Mouse (Mus musculus) layer of hippocampus, adult 9-10 months (tissue): ENCODE data around the gene Hras.

Source experiments
- DNase-seq: peaks from one replicate; pipeline ENCODE4 v3.0.0; 2022; ENCODE audit warnings: low spot score

Hras gene

DNA sequence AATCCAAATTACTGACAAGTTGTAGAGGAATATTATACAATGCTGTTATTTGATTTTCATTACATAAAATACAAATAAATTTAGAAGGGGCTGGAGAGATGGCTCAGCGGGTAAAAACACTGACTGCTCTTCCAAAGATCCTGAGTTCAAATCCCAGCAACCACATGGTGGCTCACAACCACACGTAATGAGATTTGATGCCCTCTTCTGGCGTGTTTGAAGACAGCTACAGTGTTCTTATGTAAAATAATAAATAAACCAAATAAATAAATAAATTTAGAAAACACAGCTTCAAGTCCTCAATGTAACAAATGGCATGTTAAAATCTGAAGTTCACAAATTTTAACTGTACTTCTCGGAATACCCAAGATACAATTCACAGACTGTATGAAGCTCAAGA lies 18.7 kb downstream of the Hras start:
- no peak for DNase-seq

DNA sequence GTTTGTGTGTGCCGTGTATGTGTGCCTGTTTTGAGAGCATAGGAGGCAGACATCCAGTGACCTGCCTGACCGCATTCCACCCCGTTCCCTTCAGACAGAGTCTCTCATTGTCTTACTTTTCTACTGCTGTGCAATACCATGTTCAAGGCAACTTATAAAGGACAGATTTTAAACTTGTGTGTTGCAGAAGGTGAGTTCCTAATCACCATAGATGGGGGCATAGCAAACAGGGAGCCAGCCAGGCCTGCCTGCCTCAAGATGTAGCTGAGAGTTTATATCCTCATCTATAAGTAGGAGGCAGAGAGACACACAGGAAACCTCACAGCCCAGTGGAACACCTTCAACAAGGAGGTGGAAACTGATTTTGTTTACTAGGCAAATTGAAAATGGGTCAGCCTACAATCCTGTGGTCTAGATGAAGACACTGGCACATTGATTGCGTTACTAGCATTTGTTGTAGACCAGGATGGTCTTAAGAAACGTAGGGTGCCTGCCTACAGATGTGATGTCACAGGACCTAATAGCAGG lies 20.4 kb downstream of the Hras start:
- DNase-seq = no peak

DNA sequence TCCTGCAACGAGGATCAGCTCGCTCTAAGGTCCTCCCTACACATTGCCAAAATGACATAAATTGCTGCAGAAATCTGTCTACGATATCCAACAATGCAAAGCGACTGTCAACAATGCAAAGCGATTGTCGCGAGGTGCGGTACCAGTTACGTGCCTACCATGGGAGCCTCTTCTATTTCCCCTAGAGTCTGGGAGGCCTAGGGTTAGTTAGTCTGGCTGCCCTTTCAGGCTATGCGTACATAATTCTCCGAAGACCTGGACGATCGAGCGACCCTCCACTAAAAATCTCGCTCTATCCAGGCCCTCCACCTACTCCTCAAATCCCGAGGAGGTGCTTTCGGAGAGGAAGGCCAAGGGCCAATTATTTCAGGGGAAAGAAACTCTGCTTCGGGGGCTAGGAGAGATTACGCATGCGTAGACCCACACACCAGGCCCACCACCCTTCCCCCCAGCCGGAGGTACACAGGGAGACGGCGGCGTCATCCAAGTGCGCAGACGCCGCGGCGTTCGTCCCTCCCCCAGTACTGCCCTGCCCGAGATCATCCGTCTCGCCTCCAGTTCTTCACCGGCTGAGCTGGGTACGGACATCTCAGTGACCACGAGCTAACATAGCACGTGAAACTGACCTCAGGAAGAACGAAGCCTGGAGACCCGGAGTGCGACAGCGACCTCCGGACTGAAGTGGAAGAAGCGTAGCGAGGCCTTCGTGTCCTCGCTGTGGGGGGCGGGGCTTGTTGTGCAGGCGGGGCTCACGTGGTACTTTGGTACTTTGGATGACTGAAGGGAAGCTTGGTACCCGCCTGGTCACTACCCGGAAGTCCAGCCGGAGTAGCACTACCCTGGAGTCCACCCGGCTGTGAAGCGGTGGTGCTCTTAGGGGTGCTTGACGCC lies 21.4 kb downstream of the Hras start, which contains the start of gene Rnh1:
Rnh1 (minus strand) TSS at position 742 of the 891 bp plus-strand sequence.
- peak; percentile 86 for DNase-seq

DNA sequence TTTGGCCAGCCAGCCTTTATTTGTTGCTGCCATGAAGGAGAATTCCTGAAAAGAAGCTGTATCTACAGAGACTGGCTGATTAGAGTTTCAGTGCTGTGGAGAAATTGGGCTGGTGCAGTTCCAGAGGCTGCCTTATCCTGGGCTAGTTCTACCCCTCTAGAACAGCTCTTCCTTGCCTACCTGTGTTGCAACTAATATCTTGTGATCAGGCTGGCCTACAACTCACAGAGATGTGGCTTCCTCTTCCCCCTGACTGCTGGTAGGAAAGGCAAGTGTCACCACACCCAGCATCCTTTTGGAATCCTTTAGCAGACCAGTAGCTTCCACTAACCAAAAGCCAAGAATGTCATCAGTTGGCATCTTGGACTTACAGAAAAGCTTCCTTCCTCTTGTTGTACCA lies 23.9 kb downstream of the Hras start:
- DNase-seq = no peak

DNA sequence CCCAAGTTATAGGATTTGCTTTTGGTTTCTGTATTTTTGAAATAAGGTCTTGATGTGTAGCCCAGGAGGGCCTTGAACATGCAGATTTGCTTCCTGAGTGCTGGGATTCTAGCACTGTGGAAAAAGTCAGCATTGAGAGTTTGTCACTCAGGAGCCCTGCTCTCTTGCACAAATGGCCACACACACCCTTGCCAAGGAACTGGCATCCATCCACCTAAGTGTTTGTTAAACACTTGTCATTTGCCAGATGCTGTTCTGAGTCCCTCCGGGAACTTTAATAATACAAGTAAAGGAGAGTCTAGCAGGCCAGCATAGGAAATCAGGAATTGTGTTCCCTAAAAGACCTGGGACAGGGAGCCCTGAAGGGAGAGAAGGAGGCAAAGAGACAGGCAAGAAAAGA lies 24.5 kb downstream of the Hras start:
- DNase-seq = no peak

DNA sequence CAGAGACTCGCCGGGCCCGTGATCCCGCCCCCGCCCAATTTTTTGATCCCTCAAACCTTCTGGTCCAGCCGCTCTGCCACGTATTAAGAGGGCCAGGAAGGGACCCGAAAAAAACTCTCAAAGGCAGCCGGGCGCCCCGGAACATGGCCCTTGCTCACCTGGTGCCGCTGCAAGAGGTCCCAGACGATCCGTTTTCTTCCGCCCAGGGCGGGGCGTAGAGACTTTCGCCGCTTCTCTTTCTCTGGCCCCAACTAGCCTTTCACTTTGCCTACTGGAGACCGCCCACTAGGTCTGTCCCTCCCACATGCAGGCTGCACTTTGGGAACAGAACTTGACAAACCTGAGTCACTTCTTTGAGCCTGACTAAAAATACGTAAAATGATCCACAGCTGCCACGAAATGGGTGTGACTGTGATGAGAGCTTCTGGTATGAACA lies 25.3 kb downstream of the Hras start:
- no peak for DNase-seq

DNA sequence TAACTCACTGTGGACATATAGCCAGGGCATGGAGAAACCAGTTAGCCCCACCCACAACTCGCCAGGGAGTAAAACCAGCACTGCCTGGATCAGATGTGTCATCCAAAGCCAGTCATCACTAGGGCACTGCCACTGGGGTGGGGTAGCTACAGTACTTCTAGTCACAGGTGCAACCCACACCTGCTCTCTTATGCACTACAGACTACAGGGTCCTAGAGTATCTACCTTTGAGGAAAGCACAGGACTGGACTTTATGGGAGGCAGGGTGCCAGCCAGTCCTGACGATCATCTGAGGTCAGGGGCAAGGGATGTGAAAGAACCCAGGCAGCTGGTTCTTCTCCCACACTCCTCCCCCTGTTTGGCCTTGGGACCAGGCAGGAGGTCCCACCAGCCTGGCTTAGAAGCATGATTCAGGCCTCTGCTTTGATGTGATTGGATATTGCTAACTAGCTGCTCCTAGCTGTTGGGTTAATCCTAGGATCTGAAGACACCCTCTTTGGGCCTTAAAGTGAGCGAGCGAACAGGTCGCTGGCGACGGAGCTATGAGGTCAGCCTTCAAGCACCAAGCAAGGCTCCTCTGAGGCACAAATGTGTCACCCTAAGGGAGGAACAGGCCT lies 25.8 kb downstream of the Hras start:
- no peak for DNase-seq

DNA sequence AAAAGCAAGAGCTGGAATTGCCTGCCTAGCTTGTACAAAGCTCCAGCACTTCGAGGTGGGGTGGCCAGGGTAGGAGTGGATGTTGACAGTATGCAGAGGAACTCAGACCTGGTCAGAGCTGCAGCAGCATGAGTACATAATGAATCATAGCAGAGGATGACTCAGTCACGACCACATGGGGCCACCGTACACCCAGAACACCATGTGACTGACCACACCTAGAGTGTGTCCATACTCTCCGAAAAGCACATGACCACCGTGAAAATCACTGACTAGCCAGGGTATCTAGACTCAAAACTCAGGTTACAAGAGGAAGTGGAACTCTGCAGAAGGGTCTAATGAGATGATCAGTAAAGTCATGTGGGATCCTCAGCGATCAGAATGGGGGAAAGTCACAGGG lies 29.0 kb downstream of the Hras start:
- DNase-seq = no peak

DNA sequence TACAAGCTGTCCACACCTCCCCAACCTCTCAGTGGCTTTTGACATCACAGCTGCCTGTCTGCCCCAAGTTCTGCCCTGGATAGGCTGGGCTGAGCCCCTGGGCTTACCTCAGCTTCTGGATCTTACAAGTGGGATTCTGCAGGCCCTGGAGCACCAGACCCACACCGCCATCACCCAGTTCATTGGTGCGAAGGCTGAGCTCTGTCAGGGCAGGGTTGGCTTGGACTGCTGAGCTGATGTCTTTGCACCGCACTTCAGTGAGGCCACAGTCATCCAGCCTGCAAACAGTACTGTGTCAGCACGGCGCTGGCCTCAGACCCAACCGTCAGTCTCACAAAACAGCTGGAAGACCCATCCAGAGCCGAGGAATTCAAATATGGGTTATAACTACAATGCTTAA lies 29.4 kb downstream of the Hras start:
- no peak for DNase-seq

DNA sequence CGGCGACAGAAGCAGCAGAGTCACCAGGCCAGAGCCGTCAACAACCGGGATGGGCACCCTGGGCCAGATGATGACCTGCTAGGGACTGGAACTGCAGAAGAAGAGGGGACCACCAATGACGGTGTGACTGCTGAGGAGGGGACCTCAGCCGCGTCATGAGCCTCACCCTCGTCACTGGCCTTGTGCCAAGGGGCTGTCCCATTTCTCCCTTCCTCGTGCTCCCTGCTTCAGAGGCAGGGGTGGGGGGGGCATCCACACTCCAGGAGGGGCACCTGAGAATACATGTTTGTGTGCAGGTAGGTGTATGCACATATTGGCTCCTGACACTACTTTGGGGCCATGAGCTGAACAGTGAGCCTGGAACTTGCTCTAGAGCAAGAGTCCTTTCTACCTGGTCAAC lies 38.4 kb downstream of the Hras start:
- DNase-seq = no peak

DNA sequence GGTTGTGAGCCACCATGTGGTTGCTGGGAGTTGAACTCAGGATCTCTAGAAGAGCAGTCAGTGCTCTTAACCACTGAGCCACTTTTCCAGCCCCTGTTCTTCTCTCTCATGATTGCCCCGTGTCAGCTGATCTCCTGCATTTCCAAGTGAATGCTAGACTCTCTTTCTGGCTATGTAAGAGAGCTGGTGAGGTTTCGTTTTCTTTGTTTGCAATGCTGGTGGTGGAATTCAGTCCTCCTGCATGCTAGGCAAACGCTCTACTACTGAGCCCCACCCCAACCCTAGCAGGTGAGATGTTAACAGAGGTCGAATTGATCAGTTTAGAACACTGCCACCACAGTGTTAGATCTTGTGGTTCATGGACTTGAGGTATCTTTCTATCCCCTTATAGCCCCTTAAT lies 45.2 kb downstream of the Hras start:
- no peak for DNase-seq

DNA sequence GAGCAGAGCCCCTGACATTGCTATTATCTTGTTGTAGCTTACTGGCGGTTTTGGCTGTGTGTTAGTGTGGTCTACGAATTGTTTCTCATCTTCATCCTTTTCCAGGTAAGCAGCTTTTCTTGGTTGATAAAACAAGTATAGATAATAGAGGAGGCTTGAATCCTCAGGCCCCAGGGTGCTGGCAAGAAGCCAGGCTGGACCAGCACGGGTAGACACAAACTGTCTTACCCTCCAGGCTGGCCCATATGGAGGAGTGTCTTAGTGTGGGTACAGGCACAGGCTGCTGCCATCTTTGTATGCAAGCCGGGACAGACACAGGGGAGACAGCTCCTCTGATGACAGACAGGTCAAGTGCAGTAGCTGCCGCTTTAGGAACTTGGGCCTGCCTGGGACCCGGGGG lies 46.8 kb downstream of the Hras start:
- no peak for DNase-seq

DNA sequence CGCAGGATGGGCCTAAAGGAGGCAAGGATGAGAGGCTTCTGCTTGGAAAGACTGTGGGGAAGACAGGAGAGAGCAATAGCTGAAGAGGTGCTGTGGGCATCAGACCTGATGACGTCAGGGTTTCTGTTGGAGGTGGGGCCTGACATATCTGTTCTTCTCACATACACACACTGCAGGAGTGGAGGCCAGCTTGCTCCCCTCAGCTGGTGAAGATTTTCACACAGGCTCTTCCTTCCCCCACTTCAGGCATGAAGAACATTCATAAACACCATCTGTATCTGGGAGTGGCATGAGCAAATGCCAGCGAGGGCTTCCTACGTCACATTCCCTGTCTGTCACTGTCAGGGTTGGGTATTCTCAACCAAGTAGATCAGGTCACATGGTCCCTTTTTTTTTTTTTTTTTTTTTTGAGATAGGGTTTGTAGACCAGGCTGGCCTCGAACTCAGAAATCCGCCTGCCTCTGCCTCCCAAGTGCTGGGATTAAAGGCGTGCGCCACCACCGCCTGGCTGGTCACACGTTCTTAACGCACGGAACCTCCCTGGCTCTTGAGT lies 47.7 kb downstream of the Hras start:
- no peak for DNase-seq

DNA sequence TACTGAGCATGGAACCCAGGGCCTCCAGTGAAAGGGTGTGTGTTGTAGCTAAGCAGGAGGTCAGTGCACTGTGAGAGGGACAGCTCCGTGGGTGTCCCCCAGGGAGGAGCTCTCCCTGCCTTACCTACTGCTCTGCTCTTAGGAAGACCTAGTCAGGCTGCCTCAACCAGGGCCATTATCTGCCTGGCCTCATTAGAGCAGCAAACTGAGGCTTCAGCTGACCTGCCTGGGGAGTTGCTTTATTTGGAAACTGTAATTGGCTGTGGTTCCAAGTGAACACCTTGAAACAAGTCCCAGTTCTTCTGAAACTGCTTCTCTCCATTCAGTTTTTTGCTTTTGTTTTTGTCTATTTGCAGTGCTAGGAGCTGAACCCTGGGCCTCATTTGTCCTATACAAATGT lies 48.4 kb downstream of the Hras start:
- DNase-seq = no peak

DNA sequence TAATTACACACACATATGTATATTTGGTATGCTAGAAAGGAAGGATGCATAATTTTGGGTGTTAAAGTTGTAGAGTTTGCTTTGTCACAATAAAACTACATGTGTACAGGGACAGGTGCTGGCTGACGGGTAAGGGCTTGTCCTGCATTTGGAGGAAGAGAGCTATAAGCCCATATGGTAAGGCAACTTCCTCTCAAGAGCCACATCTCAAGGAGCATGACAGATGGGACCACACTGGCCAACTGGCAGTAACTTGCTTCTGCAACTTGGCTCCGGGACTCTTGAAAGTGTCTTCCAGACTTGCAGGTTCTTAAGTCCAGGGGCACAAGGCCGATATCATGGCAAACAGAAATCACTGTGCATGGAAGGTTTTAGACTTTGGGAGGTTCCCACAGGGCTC lies 49.2 kb downstream of the Hras start:
- DNase-seq = no peak

DNA sequence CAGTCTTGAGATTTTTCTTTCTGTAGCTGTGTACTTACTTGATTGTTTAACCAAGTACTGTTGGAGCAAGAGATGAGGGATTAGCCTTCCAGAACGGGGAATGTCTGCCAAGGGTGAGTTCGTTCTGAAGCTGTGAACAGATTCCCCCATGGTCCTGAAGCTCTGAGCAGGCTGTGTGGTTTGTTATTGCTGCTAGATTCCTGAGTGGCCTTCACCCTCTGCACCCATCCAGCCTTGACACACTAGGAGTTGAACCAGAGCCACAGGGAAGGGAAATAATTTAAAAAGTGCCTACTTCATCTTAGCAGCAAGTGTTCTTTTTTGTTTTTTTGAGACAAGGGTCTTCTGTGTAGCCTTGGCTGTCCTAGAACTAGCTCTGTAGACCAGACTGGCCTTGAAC lies 49.9 kb downstream of the Hras start:
- no peak for DNase-seq

DNA sequence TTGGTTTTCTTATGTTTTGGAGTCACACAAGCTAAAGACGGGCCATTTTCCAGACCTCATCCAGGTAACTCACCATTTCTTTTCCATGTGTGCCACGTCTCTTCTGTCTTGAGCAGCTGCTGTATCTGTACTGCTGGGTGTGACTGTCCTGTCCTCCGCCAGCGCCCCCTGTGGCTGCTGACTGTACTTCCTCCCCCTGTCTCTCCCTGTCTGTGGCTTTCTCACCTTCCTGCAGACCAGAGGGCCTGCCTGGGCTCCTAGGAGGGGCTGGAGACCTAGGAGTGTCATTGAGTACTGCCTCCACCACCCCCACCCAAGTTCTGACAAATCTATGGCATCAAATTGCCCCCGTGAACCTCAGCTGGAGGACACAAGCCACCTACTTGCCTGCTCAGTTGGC lies 50.7 kb downstream of the Hras start:
- no peak for DNase-seq

DNA sequence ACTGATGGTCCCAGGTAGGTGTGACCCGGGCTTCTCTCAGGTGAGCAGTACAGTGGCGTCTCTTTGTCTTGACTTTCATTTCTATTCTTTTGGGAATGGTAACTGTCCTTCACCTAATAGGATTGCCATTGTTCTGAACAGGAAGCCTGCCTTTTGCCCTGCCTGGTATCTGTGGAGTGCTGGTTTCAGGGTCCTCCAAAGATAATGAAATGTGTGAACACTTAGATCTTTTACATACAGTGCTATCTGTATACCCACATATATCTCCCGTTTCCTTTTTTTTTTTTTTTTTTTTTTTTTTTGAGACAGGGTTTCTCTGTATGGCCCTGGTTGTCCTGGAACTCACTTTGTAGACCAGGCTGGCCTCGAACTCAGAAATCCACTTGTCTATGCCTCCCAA lies 52.5 kb downstream of the Hras start:
- DNase-seq = no peak
